Mouse (Mus musculus): Measurements from ENCODE around the gene Shisa9.
"Not testable (repeated sequence)": the region's sequence is repeated elsewhere in the genome, so short reads cannot be mapped to it uniquely, and the experiment has no call there.

Gene Shisa9

DNA sequence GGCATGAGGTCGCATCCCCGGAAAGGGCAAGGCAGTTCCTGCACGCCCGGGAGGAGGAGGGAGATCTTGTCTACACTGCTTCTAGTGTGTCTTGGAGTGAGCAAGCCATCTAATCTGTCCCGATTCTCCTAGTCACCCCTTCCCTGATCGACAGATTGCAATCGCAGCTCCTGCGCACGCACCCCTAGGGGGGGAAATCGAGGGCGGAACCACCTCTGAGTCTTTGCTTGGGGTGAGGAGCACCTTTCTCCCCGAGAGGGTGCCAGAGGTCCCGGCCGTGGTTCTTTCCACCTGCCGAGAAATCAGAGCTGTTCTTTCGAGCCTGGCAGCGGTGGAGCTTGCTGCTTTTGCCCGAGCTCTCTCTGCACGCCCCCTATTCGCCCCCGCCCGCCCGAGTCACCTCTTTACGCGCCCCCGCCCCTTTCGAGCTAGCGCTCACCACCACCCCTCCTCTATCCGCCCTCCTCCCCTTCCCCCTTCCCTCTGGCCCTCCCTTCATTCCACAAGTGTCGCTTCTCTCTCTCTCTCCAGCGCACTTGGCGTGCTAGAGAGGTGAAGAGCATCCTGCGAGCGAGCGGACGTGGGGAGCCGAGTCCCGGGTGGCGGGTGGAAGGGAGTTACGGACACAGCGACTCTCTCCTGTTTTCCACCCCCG is at the start of gene Shisa9:
TSS of gene Shisa9 (plus strand) at position 498 of the 655 bp plus-strand sequence.
- DNase-seq: no peak

DNA sequence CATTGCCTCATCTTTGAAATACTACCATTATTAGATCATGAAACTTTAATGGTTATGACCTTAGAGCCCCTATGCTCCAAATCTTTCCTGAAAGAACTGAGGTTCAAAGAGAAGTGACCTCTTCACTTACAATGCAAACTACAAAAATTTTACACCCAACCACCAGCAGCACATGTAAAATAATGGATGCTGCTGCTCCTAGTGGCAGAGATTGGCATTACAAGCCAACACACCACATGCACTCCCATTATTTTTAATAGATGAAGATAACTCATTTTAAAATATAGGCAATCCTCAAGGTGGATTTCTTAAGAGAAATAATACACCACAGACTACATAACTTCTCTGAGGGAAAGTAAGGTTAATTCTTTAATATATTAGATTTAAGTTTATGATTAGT is 43.4 kb upstream of the Shisa9 start:
- peak; percentile 64 for DNase-seq

DNA sequence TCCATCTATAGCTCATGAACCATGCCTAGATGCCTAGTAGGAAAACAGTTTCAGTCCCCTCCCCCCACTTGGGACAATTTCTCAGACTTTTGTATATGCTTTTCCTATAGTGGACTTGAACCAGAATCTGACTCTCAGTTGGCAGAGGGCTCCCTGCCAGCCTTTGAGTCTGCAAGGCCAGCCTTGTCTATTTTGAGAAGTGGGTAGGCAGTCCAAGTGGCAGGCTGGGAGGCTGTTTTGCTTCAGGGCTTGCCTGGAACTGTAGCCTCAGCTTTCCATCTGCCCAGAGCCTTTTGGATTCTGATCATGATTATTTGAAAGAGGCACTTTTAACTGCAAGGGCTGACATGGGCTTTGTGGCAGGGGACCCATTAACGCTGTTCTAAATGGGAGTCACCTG is 23.2 kb upstream of the Shisa9 start:
- no peak for DNase-seq

DNA sequence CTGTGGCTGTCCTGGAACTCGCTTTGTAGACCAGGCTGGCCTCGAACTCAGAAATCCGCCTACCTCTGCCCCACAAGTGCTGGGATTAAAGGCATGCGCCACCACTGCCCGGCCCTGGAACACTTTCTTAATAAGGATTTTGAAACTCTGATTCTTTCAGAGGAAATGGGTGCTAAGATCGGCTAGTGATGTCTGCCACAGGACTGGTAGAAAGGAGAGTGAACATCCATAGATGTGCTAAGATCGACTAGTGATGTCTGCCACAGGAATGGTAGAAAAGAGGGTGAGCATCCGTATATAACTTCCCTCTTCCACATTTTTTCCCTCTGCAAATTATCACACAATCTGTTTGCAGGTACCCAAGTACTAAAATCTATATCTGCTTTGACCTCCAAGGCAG is 17.9 kb upstream of the Shisa9 start:
- no peak for DNase-seq

DNA sequence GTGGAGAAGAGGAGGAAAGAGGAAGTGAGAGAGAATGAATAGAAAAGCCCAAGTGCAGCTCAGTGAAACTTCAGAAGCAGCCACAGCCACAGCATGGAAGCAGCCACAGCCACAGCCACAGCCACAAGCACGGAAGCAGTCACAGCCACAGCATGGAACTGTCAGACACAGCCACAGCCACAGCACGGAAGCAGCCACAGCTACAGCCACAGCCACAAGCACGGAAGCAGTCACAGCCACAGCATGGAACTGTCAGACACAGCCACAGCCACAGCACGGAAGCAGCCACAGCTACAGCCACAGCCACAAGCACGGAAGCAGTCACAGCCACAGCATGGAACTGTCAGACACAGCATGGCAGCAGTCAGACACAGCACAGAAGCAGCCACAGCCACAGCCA is 17.1 kb upstream of the Shisa9 start:
- DNase-seq: not testable (repeated sequence)

DNA sequence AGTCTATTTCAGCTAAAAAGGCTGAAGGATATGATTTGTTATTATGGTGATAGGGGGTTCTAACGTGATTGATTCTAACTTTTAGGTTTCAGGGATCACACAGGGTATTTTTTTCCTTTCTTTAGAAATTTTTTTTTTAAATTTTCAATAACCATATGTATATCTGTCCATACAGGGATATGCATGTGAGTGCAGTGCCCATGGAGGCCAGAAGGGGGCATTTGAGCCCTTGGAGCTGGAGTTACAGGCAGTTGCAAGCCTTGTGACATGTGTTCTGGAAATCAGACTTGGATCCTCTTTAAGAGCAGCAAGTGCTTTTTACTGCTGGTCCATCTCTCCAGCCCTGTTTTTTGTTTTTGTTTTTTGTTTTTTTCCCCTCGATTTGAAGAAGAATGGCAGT is 16.3 kb upstream of the Shisa9 start:
- DNase-seq: no peak

DNA sequence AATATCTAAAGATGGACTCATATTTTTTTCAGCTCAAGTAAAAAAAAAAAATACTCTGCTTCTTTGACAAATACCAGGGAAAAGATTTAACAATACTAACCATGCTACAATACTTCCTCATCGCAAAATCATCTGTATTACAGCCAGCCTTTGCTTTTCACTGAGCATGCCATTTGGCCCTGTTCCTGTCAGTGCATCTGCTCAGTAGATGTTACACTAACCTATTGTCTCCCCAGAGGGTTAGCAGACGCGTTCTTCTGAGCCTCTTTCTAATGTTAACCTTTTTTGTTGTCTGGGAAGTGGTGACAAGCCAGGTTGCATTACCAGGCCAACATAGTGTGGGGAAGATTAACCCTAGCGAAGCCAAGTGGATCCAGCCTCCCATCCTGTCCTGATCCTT is 10.2 kb upstream of the Shisa9 start:
- no peak for DNase-seq

DNA sequence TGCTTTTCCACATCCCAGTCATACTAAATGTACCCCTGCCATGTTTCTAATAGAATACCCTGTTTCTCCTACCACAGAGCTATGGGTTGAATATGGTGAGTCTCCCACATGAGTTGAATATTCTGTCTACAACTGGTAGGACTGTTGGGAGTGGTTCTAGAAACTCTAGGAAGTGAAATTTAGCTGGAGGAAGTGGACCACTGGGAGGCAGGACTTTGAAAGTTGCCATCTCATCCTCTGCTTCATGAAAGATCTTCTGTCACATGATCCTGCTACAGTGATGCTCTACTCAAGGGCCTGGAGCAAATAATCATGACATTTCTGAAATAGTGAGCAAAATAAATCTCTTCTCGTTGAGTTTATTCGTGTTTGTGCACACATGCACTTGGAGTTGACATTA is 7.2 kb upstream of the Shisa9 start:
- DNase-seq: no peak

DNA sequence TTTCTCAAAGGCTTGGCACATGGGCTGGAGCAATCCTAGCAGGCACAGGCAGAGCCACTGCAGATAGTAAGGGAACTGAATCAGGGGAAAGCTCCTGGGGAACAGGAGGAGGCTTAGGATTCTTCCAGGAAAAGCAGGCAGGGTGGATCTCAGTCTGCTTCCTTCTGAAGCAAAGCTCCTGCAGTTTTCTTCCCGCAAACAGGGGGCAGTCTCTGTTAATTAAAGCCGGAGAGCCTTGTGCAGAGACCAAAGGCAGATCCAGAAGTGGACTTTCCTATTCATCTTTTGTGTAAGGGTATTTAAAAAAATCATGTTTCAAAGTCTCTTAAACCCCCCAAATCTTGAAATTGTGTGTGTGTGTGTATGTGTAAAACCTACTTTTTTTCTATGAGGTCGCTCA is 3.1 kb upstream of the Shisa9 start:
- DNase-seq: peak; percentile 24

DNA sequence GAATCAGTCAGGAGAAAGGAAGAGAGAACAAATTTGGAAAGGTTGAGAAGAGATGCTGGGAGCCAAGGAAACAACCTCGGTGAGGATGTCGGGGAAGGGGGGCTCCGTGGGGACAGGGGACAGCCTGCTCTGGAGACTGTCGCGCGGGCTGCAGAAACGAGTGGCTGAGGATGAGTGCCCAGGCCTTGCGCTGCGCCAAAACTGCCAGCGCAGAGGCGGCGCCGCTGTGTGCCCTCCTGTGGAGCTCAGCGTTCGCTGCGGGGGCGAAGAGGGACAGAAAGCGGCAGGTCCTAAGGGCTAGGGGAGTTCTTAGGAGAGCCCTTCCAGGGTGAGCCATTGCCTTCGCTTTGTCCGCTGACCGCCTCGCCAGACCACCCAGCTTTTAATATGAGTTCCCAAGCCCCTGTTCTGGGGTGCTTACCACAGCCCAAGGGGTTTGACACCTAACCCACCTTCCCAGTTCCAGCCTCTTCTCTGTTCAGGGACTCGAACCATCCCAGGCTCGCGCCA is 752 bp upstream of the Shisa9 start:
- DNase-seq: no peak

DNA sequence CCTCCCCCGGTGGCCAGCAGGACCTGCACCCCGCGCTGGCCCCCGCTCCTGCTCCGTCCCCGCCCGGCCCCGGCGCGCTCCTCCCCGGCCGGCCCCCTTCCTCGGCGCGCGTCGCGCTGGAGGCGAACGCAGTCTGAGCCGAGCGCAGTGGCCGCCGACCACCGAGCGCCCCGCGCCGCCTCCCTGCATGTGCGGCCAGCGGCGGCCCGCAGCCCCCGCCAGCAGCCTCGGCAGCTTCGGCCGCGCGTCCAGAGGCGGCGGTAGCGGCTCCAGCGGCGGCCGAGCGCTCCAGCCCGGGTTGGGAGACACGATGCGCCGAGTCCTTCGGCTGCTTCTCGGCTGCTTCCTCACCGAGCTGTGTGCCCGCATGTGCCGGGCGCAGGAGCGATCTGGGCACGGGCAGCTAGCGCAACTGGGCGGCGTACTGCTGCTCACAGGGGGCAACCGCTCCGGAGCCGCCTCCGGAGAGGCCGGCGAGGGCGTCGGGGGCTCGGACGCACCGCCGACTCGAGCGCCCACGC is 418 bp downstream of the Shisa9 start:
- peak; percentile 8 for DNase-seq

DNA sequence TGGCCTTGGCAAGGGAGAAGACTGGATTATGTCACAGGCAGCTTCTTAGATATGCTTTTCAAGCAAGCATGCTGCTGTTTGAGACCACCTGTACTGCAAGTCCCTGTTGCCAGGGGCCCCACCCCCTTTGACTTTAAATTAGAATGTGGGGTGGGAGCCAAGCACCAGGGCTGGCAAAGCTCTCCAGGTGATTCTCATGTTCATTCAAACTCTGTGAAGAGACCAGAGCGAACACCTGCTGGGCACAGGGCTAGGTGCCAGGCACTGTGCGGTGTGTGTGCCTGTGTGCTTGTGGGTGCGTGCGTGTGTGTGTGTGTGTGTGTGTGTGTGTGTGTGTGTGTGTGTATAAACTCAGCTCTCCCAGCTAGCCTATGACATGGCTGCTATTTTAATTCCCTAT is 3.1 kb downstream of the Shisa9 start:
- DNase-seq: no peak

DNA sequence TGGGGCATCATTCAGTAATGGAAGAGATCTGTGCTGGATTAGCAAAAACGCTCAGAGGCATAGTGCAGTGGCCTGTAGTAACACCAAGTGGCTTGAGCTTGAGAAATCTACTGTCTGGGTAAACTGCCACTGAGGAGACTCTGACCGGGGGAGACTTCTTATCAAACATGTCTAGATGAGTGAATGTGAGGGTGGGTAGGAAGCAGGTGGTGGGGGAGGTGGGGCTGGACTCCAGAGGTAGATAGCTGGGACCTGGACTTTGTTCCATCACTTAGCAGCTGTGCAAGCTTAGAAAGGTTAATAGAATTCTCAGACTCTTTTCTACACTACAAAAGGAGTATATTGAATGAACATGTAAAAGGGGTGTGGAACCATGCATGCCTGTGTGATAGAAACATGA is 21.3 kb downstream of the Shisa9 start:
- DNase-seq: no peak

DNA sequence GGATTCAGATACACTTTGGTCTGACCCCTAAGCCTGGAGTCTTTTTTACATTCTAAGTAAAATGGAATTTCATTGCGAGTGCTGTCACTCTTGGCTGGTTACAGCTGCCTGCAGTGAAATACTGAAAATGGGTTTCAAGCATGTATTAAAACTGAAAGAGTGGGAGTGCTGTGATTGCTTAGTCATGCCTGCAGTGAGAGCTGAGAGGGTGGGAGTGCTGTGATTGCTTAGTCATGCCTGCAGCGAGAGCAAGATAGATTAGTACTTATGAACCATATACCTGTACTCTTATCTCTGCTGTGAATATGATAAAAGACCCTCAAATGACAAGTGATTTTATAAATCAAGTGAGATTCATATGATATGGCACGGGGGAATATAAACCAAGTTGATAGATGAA is 26.2 kb downstream of the Shisa9 start:
- no peak for DNase-seq

DNA sequence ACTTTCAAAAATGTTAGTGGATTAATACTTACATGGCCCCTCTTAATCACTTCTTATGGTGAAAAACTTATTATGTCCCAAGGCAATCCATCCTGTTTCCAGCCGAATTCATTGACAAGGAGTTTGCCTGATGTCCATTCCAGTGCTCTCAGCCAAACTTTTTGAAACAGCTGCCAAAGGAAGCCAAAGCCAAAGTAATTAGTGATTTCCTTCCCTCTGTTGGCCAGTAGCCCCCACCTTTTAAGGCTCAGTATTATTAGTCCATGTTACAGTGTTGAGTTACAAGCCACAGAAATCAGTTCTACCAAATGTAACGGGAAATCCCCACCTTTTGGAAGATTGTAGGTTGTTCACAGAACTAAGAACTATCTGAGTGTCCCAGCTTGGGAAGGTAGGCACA is 28.8 kb downstream of the Shisa9 start:
- no peak for DNase-seq

DNA sequence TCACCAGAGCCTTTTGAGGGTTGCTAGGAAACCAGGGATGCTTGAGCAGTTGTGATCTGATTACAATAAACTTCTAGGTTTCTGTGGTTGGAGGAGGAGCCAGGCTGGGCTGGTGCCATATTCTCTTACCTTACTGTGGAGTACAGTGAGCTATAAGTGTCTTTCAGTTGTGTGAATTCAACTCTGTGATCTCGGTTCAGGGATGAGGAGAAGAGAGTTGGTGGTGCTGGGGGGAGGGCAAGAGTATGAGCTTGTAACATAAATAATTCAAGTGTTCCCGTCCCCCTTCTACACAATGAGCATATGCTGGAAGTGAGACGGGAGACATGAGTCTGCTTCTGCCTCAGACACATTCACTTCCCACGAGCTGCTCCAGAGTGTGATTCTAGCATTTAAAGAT is 30.6 kb downstream of the Shisa9 start:
- no peak for DNase-seq

DNA sequence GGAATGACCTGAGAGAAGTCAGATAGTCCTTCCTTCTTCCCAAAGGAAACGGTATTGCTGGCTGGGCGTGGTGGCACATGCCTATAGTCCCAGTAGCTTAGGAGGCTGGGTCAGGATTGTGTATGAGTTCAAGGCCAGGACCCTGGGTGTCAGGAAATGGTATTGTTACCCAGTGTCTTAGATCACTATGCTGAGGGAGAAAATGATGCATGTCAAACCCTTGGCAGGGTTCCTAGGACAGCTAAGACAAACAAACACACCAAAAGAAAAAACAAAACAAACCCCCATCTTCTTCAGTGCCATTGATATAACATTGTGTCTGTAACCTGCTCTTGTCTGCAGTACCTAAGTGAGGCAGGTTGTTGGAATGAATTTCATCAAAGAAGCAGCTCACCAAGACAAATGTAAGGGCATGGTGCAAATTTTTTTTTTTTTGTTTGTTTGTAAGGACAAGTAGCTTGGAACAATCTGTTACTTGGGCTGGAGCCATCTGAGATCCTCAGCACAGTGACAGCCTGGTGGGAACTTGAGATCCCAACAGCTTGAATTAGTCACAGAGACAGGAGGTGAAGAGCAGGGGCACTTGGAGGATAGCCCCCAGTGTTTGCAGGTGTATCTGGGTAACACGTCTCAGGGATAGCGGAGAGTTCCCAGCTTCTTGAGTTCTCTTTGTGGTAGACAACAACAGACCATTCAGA is 34.2 kb downstream of the Shisa9 start:
- no peak for DNase-seq

DNA sequence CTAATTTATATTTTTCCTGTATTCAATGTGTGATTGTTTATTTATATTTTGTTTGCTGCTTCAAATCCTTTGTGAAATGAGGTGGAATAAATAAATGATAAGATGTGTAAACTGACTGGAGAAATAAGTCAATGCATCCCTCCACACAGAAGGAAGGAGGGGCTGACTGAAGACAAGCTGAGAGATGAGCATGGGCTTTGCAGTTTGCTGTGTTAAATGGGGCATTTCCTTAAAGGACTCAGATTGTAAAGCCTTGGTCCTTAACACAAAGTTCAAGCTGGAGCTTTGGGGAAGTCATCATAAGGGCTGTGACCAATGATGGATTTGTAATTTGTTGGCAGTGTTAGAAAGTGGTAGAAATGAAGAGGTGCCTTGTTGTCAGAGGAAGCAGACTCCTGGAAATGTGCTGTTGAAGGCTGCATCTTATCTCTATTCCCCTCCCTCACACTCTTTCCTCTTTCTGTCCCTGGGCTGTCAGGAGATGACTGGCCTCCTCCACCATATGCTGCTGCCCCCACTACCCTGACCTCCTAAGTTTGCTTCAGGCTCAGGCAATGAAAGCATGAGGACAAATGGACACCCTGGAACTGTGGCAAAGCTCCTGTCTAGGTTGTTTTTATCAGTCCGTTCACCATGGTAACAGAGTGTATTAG is 36.3 kb downstream of the Shisa9 start:
- no peak for DNase-seq

DNA sequence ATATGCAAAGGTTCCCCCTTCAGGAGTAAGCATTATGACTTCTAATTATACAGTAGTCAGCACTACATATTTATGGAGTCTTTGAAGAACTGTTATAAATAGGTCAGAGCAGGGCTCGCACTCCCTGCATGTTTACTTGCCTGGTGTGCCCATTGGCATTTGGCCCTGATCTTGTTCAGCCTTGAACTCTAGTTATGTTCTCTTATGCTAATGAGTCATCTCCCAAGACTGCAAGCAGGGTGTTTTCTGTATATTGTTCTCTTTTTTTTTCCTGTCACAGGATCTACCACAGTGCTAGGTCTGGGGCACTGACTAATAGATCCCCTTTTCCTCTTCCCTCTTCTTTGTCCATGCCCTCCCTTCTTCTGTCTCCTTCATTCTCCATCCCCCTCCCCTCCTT is 48.5 kb downstream of the Shisa9 start:
- no peak for DNase-seq

DNA sequence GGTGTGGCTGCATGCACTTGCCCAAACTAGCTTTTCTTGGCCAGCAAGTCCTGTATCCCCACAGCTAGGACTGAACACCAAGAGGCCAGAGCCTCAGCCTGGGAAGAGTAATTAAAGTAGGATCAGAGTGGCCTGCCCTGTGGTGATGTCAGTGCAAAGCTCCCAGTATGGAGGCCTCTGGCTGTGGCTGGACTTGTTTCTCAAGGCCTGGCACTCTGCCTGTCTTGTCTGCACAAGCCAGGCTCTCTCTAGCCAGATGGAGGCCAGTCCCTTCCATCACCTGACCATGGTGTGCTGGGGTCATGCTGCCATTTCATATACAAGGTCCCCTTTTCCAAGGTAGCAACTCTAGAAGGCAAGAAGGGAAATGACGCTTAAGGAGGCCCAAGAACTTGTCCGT is 51.0 kb downstream of the Shisa9 start:
- DNase-seq: no peak

DNA sequence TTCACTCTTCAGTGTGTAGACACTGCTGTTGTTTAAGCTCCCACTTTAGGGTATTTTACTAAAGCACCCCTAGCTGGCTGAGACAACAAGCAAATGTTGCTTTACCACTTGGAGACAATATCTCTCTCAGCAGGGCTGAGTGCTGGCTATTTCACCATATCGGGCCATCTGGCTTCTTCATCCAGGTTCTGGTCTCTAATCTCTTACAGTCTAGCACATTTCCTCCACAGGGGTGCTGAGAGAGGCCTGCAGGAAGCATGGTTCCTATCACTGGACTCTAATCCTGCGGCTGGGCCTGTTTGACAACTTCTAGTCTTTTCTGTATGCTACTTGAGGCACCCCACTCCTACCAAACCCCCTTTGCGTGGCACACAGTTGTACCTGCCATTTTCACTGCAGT is 51.7 kb downstream of the Shisa9 start:
- no peak for DNase-seq

DNA sequence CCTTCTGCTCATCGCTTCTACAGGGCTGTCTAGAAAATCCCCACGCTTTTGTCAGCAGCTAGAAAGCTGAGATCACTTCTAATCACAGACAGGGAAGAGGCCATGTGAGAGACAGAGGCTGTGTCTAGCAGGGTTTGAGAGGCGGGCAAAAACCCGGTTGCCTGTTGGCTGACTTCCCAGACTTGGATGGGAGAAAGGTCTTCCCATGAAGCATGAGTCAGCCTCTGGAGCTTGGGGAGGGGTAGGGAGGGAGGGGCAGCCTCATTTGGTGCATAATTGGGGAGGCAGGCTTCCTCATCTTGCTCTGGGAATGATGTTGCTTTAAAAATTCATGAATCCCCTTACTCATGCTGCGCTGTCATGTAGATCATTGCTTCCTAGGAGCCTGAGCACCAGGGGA is 57.0 kb downstream of the Shisa9 start:
- DNase-seq: no peak

DNA sequence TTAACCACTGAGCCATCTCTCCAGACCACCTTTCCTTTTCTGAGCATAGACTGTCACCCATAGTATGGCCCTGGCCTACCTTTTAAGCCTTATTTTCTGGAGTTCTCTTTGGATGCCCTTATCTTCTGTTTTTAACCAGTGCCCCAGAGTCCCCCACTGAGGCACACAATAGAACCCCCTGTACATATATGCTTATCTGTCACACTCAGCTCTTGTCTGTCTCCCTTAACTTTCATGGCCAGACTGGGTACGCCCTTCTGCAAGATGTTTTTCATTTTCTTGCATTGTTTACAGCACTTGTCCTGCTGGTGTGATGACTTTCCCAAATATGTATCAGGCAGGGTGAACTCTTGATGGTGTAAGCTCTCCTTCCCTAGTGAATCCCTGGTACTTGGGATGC is 68.1 kb downstream of the Shisa9 start:
- DNase-seq: no peak

DNA sequence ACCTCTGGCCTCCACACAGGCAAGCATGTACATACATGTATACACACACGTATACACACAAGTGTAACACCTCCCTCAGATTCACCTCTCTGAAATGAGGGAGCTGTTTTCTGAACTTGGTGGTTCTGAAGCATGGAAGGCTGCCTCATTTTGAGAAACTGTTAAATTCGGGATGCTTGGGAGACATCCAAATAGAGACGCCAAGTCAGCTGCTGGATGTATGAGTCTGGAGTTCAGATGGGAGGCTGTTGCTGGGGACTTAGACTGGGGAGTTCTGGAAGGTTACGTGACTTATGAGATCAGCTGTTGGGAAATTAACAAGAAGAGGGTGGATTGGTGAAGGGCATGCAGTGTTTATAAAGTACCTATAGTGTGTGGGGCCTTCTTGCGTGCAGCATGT is 88.7 kb downstream of the Shisa9 start:
- DNase-seq: no peak
